Mouse (Mus musculus) liver, embryonic 11.5 days (tissue): ENCODE measurements around the gene Pitx2. TPM values are rescaled to one million over a fixed set of nuclear protein-coding genes. Genes with fewer than 3 reads are reported as not detected.

ENCODE experiments used
- ATAC-seq: fragments of 200-750 bp; cut with Nextera tagmentation; replicated peaks from 2 replicates; pipeline ENCODE4 v1.8.0; 2017; ENCODE audit warnings: moderate number of reproducible peaks, mild to moderate bottlenecking, moderate TSS enrichment, moderate library complexity; ENCODE audit not compliant: low FRiP score
- DNase-seq: peaks from one replicate; pipeline ENCODE4 v3.0.0-alpha.2; 2017; ENCODE audit warnings: low spot score
- H3K27ac ChIP-seq: fragments of 300-500 bp; sonication (generic); 2 replicates; pipeline ENCODE4 v1.5.1; 2014; ENCODE audit warnings: mild to moderate bottlenecking, low read depth, low read length, control low read depth
- H3K27me3 ChIP-seq: fragments of 300-500 bp; sonication (generic); replicated peaks from 2 replicates; pipeline ENCODE4 v1.6.1; 2014; ENCODE audit warnings: low read length, mixed read lengths; ENCODE audit not compliant: control insufficient read depth, insufficient read depth
- H3K36me3 ChIP-seq: fragments of 300-500 bp; sonication (generic); 2 replicates; pipeline ENCODE4 v1.6.1; 2014; ENCODE audit warnings: mild to moderate bottlenecking, low read length, moderate library complexity, mixed read lengths; ENCODE audit not compliant: control insufficient read depth, insufficient read depth
- H3K4me1 ChIP-seq: fragments of 300-500 bp; sonication (generic); replicated peaks from 2 replicates; pipeline ENCODE4 v1.6.1; 2014; ENCODE audit warnings: low read length, mixed read lengths; ENCODE audit not compliant: control insufficient read depth, insufficient read depth
- H3K4me2 ChIP-seq: fragments of 300-500 bp; sonication (generic); 2 replicates; pipeline ENCODE4 v1.6.1; 2014; ENCODE audit warnings: mild to moderate bottlenecking, control low read depth, moderate library complexity
- H3K4me3 ChIP-seq: fragments of 300-500 bp; sonication (generic); 2 replicates; pipeline ENCODE4 v1.5.1; 2014; ENCODE audit warnings: low read depth, low read length, control low read depth
- H3K9ac ChIP-seq: fragments of 300-500 bp; sonication (generic); 2 replicates; pipeline ENCODE4 v1.6.1; 2014; ENCODE audit warnings: low read depth, low read length, control low read depth
- H3K9me3 ChIP-seq: fragments of 300-500 bp; sonication (generic); 2 replicates; pipeline ENCODE4 v1.6.1; 2016; ENCODE audit warnings: low read length, inconsistent platforms, mixed read lengths; ENCODE audit not compliant: control insufficient read depth
- WGBS: fragments of 180-500 bp; shearing (Covaris S2); extraction: QIAGEN DNeasy Blood & Tissue Kit; methylation state at CpG from one replicate; pipeline ENCODE4 v1.1.7; 2014; 5-methylcytosine and 5-hydroxymethylcytosine counted together
- polyA plus RNA-seq: library from polyadenylated mRNA; unstranded; fragments of >200 nt; fragmentation: Nextera tagmentation; extraction: Ambion mirVana; gene quantifications from 2 replicates; pipeline ENCODE4 v1.2.1, GENCODE M21; 2014

Pitx2 gene
- polyA plus RNA-seq, 1 experiment from 2014 or later, result 23.1 TPM

GRCm38 (mm10) chr3:129223964-129224805 is 24.5 kb downstream of the Pitx2 start:
- Histone ChIP-seq H3K9me3 (no peaks in the 10 kb centered on the region), H3K27me3 (peaks cover 92% of the 10 kb centered on the region), H3K4me1 (no peaks in the 10 kb centered on the region; the same call in 1 of the 2 replicates), H3K9ac (no peak overlapping the region), H3K36me3 (no peaks in the 10 kb centered on the region), H3K27ac (no peak overlapping the region), H3K4me2 (peak overlapping the region; percentile 48), H3K4me3 (peak overlapping the region; percentile 23)
- DNase-seq (no peak), ATAC-seq (no peak)
- 2% methylated on average over 26 of the region's 26 CpGs for WGBS

GRCm38 (mm10) chr3:129224806-129225576 is 25.3 kb downstream of the Pitx2 start:
- Histone ChIP-seq H3K4me2 (peak overlapping the region; percentile 48), H3K4me3 (peak overlapping the region; percentile 23), H3K27me3 (peaks cover 85% of the 10 kb centered on the region), H3K36me3 (no peaks in the 10 kb centered on the region), H3K9me3 (no peaks in the 10 kb centered on the region), H3K9ac (no peak overlapping the region), H3K27ac (no peak overlapping the region), H3K4me1 (no peaks in the 10 kb centered on the region; the same call in 1 of the 2 replicates)
- whole genome bisulfite sequencing, result 2% methylated on average over 40 of the region's 40 CpGs
- ATAC-seq (no peak; the same call in 1 of the 2 replicates), DNase-seq (no peak)

- H3K4me1 ChIP-seq, result no peaks in the 10 kb centered on the region; the same call in 1 of the 2 replicates
- H3K4me2 ChIP-seq, result no peak overlapping the region; the same call in 1 of the 2 replicates
- WGBS, result 3% methylated on average over 13 of the region's 13 CpGs
- H3K9me3 ChIP-seq, result no peaks in the 10 kb centered on the region
- no peak for ATAC-seq
- H3K27me3 ChIP-seq, result peaks cover 78% of the 10 kb centered on the region
- no peak for DNase-seq
- no peak overlapping the region for H3K4me3 ChIP-seq
- H3K9ac ChIP-seq, result no peak overlapping the region
- no peaks in the 10 kb centered on the region for H3K36me3 ChIP-seq
- no peak overlapping the region for H3K27ac ChIP-seq
Observed at GRCm38 (mm10) chr3:129225577-129226289, 26.1 kb downstream of the Pitx2 start.

- Histone ChIP-seq H3K27me3 (peaks cover 68% of the 10 kb centered on the region), H3K27ac (no peak overlapping the region), H3K4me2 (no peak overlapping the region), H3K9ac (no peak overlapping the region), H3K36me3 (no peaks in the 10 kb centered on the region), H3K9me3 (no peaks in the 10 kb centered on the region), H3K4me1 (no peaks in the 10 kb centered on the region; the same call in 1 of the 2 replicates), H3K4me3 (no peak overlapping the region)
- WGBS, result 2% methylated on average over 6 of the region's 6 CpGs
- no peak for ATAC-seq
- no peak for DNase-seq
Observed at GRCm38 (mm10) chr3:129226681-129227080, 27.0 kb downstream of the Pitx2 start.

GRCm38 (mm10) chr3:129227331-129227730 is 27.7 kb downstream of the Pitx2 start:
- H3K9me3 ChIP-seq, result no peaks in the 10 kb centered on the region
- no peak overlapping the region for H3K27ac ChIP-seq
- H3K4me2 ChIP-seq, result no peak overlapping the region
- 8% methylated on average over 5 of the region's 5 CpGs for WGBS
- H3K4me1 ChIP-seq, result no peaks in the 10 kb centered on the region; the same call in 1 of the 2 replicates
- no peaks in the 10 kb centered on the region for H3K36me3 ChIP-seq
- no peak overlapping the region for H3K9ac ChIP-seq
- ATAC-seq, result no peak
- peaks cover 62% of the 10 kb centered on the region for H3K27me3 ChIP-seq
- DNase-seq, result no peak
- H3K4me3 ChIP-seq, result no peak overlapping the region

GRCm38 (mm10) chr3:129238010-129238409 is 38.3 kb downstream of the Pitx2 start:
- DNase-seq (no peak), ATAC-seq (no peak)
- Histone ChIP-seq H3K4me3 (no peak overlapping the region), H3K9me3 (no peaks in the 10 kb centered on the region), H3K9ac (no peak overlapping the region), H3K27ac (no peak overlapping the region), H3K27me3 (no peaks in the 10 kb centered on the region), H3K4me2 (no peak overlapping the region), H3K36me3 (no peaks in the 10 kb centered on the region), H3K4me1 (no peaks in the 10 kb centered on the region)
- WGBS, result 69% methylated on average over 1 of the region's 1 CpGs

GRCm38 (mm10) chr3:129238664-129239258 is 39.1 kb downstream of the Pitx2 start:
- Histone ChIP-seq H3K4me2 (no peak overlapping the region), H3K27me3 (no peaks in the 10 kb centered on the region), H3K9ac (no peak overlapping the region), H3K9me3 (no peaks in the 10 kb centered on the region), H3K36me3 (no peaks in the 10 kb centered on the region), H3K27ac (no peak overlapping the region), H3K4me1 (no peaks in the 10 kb centered on the region), H3K4me3 (no peak overlapping the region)
- DNase-seq, result no peak
- no peak for ATAC-seq
- WGBS, result 46% methylated on average over 13 of the region's 13 CpGs

GRCm38 (mm10) chr3:129250997-129251396 is 51.3 kb downstream of the Pitx2 start:
- Histone ChIP-seq H3K4me3 (no peak overlapping the region), H3K27me3 (no peaks in the 10 kb centered on the region), H3K9ac (no peak overlapping the region), H3K9me3 (no peaks in the 10 kb centered on the region), H3K4me1 (no peaks in the 10 kb centered on the region), H3K36me3 (no peaks in the 10 kb centered on the region), H3K27ac (no peak overlapping the region), H3K4me2 (no peak overlapping the region)
- no peak for DNase-seq
- 78% methylated on average over 9 of the region's 9 CpGs for WGBS
- no peak for ATAC-seq
